Mouse (Mus musculus) thymus, postnatal 0 days (tissue): ENCODE results near the gene Crlf2. TPM values are rescaled to one million over a fixed set of nuclear protein-coding genes. Genes with fewer than 3 reads are reported as not detected.

Experiments used
- DNase-seq: peaks from one replicate; pipeline ENCODE4 v3.0.0-alpha.2; 2015; ENCODE audit warnings: low spot score
- polyA plus RNA-seq: library from polyadenylated mRNA; unstranded; fragments of >200 nt; fragmentation: Nextera tagmentation; extraction: Ambion mirVana; gene quantifications from 2 replicates; pipeline ENCODE4 v1.2.1, GENCODE M21; 2015

The Crlf2 gene
- polyA plus RNA-seq, 1 experiment from 2014 or later, result 27.2 TPM

- no peak for DNase-seq
Measured at GRCm38 (mm10) chr5:109550225-109550935, 8.4 kb downstream of the Crlf2 start.

DNA sequence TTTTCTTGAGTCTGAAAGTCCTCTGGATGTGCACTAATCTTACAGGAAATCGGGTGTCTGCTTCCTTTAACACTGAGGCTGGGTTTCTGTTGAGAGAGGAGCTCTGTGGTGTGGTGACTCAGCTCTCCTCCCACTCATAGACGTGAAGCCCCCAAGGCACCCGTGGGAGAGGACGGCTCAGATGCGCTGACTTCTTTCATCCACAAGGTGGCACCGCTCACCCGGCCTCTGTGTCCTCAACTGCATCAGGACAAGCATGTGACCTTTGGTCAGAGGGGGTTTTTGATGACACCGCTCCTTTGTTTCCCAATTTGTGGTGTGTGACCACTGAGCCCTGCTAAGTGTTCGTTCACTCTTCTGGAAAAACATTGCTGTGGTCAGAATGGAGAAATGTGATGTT is 10.1 kb downstream of the Crlf2 start:
- DNase-seq, result peak; percentile 45

DNA sequence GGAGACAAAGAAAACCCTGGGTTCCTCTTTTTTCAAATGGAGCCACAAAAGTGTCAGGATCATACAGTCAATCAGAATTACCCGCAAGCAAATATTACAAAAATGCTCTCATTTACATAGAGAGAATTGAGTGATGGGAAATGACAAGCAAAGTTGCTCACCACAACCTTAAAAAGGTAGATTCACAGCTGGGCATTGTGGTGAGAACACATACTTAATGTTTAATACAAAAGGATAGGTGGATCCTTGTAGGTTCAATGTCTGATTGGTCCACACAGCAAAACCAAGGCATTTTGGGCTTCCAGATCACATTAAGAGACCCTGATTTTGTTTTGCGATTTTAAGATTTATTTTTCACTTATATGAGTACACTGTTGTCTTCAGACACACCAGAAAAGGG is 11.7 kb downstream of the Crlf2 start:
- no peak for DNase-seq

DNA sequence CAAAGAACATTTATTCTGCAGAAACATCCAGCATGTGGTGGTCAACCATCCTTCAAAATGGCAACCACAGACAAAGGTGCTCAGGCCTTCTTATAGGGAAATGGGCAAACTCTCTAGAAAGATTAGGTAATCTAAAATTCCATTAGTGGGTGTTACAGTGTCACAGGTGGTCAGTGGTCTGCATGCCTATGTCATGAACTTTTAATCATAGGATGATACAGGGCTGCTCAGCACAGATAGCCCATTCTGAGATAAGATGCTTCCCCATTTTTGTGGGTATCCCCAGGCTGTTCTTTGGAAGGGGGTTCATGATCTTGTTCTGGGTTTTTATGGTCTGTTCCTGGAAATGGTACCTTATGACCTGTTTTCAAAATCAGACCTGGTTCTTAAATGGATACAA is 49.1 kb downstream of the Crlf2 start:
- DNase-seq, result no peak

DNA sequence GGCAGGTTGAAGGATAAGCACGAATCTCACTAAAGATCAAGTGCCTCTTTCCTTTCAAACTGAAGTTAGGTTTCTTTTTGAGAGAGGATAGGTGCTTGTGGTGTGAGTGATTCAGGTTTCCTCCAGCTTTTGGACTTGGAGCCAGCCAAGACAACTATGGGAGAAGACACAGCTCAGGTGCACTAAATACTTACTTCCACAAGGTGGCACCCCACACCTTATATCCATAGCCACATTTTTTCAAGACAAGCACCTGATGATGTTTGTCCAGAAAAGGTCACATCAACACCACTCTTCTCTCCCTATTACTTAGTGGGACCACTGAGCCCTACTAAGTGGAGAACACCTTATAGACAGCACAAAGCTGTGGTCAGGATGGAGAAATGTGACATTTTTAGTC is 52.1 kb downstream of the Crlf2 start:
- peak; percentile 23 for DNase-seq

Other genes starting within 250 kb of the Crlf2 start
- not detected in 2 replicates for gene Vmn2r16, start 228.8 kb downstream of the Crlf2 start, polyA plus RNA-seq
- not detected in 2 replicates for gene Vmn2r17, start 139.3 kb downstream of the Crlf2 start, polyA plus RNA-seq
- gene 5430403G16Rik, start 132.0 kb upstream of the Crlf2 start, polyA plus RNA-seq, result 2.0 and 2.5 TPM in 2 replicates
- gene 4930522L14Rik, start 192.9 kb upstream of the Crlf2 start, polyA plus RNA-seq, result 17.6 and 21.1 TPM in 2 replicates